Mouse (Mus musculus) adrenal gland, adult 2 months (tissue): Measurements from ENCODE around the gene Mnx1. TPM values are rescaled to one million over a fixed set of nuclear protein-coding genes. Genes with fewer than 3 reads are reported as not detected.
A peak's percentile ranks its signal among the peaks of the same experiment; 100 is the strongest.

Source experiments
- DNase-seq: peaks from one replicate; pipeline ENCODE4 v3.0.0; 2021
- long read RNA-seq: library from polyadenylated mRNA; stranded (forward); transcript quantifications from one replicate; pipeline ENCODE4 v2.0.0, GENCODE M21; 2021
- polyA plus RNA-seq: library from polyadenylated mRNA; depleted of rRNA; stranded (reverse); fragments of >200 nt; gene quantifications from 2 replicates; pipeline ENCODE4 v1.2.3, GENCODE M21; 2012; rRNA removed
- total RNA-seq, 2 experiments: library from RNA; stranded (reverse); gene quantifications; 2 replicates each; pipeline ENCODE4 v1.2.3; 2021

Gene Mnx1
- total RNA-seq (not detected), polyA plus RNA-seq (not detected in 2 replicates)
- long read RNA-seq, result 0 reads

DNA sequence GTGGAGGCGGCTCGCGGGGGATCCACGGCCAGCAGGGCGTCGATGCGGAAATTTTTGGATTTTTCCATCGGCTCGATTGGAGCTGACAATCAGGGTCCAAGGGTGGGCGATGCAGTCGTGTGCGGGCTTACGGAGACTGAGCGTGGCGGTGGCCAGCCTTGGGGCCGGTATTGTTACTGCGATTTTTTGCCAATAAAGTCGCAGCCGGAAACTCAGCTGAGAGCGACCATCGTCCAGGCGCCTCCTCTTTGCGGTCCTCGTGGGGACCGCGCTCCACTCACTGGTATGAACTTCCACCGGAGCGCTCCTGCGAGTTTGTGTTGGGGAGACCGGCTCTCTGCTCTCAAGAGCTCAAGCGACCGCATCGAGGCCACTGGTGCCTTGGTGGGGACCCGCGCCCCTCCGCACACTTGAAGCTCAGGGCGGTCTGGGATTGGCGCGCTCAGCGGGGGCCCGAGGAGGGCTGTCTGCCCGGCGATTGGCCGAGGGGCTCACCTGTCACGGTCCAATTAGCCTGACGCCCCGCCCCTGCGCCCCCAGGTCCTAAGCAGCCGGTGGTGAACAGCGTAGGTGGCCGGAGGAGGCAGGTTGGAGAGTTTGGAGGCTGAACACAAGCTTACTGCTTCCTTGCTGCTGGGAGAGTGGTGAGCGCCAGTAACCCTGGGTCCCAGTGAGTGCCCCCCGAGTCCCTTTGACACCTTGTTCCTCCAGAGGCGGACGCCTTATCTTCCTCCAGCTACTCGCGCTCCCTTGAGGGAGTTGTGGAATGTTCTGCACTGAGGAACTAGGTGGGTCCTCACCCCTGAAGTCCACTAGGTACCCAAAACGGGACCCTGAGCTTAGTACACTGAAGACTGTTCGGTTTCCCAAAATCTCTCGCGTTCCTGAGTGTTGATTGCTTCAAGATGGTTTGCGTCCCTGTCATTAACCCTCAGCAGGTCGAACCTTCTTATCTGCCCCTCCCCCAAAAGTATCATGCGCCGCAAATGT is at the start of gene Mnx1:
TSS of gene Mnx1 (minus strand) at position 263 of the 990 bp plus-strand sequence.
- DNase-seq, result peak; percentile 7

GRCm38 (mm10) chr5:29516432-29516831 is 38.2 kb upstream of the Mnx1 start:
- no peak for DNase-seq

DNA sequence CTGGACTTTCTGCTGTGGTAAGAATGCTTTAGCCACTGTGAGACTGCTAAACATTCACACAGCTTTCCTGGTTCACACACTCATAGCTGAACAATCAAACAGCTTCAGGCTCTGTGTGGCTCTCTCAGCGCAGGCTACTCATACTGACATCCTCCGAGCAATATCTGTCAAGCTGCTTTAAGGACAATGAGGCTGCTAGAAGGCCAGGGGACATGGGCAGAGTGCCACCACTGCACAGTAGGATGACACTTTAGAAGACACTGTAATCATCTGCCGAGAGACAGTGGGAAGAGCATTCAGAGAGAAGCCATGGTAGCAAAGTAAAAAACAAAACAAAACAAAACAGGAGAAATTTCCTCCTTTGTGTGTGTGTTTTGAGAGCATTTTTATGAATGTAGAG is 37.6 kb upstream of the Mnx1 start:
- DNase-seq, result peak; percentile 6

- DNase-seq, result no peak
Measured at GRCm38 (mm10) chr5:29507013-29507412, 28.7 kb upstream of the Mnx1 start.

- DNase-seq, result no peak
Measured at GRCm38 (mm10) chr5:29487321-29487720, 9.1 kb upstream of the Mnx1 start.

DNA sequence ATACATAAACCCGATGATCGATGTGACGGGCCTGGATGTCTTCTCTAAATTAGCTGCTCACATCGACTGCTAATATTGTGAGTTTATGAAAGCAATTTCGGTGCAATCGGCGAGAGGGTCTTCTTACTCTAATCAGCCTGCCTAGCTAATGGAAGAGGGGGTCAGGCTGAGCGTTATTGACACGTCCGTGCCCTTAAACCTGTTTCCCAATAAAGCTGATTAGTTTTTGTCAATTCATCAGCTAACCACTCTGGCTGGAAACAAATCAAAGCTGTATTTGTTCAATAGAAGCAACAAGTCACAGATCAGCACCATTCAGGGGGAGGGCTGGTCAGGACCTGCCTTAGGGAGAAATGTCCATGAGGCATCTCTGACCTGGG is 7.7 kb upstream of the Mnx1 start:
- DNase-seq, result no peak

GRCm38 (mm10) chr5:29484965-29485940 is 7.0 kb upstream of the Mnx1 start:
- peak; percentile 76 for DNase-seq

- no peak for DNase-seq
Measured at GRCm38 (mm10) chr5:29483801-29484200, 5.5 kb upstream of the Mnx1 start.

DNA sequence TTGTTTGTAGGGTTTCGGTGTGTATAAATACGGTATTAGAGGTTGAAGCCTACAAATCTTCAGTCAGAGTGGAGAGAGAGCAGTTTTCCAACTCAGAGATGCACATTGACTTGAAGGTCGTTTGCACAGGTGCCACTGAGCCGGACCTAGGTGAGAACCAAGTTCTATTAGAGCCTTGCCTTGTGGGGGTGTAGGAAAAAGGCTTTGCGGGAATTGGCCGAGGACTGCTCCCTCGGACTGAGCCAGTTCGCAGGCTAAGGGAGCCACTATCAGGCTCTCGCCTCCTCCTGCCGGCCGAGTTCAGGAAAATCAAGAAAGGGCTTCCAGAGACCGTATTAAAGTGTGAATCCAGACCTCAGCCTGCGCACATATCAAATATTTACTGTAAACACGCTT is 926 bp upstream of the Mnx1 start:
- DNase-seq, result peak; percentile 42

- DNase-seq, result peak; percentile 16
Measured at GRCm38 (mm10) chr5:29477474-29478207, 629 bp downstream of the Mnx1 start.

DNA sequence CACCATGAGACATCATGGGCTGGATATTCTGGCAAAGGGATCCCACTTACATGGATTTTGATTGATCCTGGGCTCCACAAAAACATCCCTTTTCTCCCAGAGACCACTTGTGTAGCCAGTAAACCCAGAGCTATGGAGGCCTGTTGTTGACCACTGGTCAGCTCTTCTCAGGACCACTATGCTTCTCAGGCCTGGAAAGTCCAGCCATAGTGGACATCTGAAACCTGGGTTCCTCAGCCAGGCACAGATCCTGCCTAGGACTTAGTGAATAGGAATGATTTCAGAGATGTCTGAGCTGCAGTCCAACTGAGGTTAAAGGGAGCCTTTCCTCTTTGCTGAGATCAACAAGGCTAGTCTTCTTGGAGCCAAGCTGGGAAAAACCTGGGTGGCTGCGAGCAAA is 2.2 kb downstream of the Mnx1 start:
- DNase-seq, result no peak

DNA sequence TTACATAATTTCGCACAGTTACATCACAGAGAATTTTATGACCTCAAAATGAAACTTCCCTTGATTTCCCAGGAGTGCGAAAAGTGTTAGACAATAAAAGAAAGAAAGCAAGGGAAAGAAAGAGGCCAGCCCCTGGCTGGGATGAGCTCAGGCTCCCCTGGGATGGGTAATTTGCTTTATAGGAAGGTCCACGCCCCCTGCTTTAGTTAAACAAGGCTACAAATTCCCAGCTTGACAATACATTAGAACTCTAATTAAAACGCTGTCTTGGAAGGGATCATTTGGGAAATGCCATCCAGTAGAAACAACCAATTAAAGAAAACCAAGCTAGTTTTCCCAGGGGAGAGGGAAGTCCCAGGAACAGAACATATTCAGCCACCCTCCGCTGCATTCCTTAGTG is 2.7 kb downstream of the Mnx1 start:
- DNase-seq, result no peak

GRCm38 (mm10) chr5:29475041-29475440 is 3.2 kb downstream of the Mnx1 start:
- DNase-seq, result no peak

DNA sequence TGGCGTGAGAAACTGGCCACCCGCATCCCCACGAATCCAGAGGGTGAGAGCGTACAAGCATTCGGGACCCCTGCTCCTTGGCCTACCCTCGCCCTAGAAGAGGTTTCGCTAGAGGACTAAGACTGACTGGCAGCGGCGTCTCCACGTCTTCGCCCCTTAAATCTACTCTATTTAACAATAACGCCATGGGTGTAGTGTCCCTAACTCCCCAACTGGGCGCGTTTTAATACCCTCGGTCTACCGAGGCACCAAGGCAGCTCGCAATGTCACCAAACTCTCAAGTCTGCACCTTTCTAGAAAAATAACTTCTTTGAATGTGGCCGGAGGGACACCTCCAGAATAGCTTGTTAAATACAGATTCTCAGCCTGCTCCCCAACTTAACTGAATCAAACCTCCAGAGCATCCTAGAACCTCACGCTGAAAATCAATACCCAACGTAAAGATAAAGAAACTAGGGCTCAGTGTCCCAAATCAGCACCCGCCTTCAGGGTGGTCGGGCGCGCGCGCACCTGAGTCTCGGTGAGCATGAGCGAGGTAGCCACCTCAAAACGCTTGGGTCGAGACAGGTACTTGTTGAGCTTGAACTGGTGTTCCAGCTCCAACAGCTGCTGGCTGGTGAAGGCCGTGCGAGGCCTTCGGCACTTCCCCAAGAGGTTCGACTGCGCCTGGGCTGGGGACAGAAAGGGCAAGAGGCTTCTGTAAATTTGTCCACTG is 3.9 kb downstream of the Mnx1 start:
- no peak for DNase-seq

DNA sequence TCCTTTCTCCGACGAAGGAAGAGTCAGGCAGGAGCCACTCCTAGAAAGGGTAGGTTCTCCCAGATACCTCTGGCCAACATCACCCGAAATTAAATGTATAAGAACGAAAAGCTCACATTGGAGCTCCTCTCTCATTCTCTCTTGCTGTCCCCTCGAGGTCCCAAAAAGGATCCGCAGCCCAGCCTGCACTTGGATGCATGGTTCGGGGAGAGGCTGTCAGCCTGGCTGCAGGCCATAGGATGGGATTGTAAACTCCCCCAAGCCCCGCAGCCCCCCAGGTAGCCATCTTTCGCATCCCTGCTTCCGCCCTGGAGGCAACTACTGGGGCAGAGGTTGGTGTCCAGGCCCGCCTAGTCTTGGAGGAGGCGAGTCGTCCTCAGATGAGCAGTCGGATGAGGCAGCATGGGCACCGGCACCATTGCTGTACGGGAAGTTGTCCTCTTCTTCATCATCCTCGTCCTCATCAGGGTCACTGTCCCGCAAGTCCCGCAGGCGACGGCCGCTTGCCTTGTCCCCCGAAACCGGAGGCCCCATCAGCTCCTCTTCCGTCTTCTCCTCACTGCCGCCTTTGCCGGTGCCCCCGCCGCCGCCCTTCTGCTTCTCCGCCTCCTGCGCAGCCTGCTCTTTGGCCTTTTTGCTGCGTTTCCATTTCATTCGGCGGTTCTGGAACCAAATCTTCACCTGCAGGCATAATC is 4.6 kb downstream of the Mnx1 start:
- DNase-seq, result no peak

- no peak for DNase-seq
Measured at GRCm38 (mm10) chr5:29471855-29472665, 6.2 kb downstream of the Mnx1 start.

- no peak for DNase-seq
Measured at GRCm38 (mm10) chr5:29471396-29471795, 6.9 kb downstream of the Mnx1 start.

GRCm38 (mm10) chr5:29470851-29471394 is 7.3 kb downstream of the Mnx1 start:
- DNase-seq, result no peak

GRCm38 (mm10) chr5:29470271-29470670 is 8.0 kb downstream of the Mnx1 start:
- DNase-seq, result no peak
